Mouse (Mus musculus) Muller cell, postnatal 12 days (primary cell): ENCODE results near the gene Kank1.
A peak's percentile ranks its signal among the peaks of the same experiment; 100 is the strongest.

ENCODE experiments used
- DNase-seq: peaks from one replicate; pipeline ENCODE4 v3.0.0-alpha.2; 2015; ENCODE audit errors: inconsistent ontology term

Kank1 gene

DNA sequence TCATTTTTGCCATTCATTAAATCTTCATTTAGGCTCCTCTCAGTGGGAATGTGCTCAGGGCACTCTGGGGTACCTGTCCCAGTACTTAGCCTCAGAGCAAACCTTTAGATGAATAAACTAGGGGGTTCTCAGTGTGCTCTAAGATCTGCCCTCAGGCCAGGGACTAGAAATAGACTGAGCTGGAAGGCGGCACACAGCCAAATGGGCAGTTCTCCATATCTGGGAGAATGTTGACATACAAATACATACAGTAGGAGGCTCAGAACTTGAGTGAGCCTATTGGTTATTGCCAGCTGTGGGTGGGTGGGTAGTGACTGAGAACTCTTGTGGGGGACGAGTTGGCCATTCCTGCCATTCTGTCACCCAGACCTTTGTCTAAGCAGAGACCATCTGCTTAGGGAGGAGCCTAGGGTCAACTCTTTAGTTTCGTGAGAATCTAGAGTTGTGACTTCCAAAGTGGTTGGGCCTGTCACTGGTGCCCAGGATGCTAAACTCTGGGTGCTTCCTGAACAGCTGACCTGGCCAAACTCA is 14.9 kb downstream of the Kank1 start:
- DNase-seq = no peak

DNA sequence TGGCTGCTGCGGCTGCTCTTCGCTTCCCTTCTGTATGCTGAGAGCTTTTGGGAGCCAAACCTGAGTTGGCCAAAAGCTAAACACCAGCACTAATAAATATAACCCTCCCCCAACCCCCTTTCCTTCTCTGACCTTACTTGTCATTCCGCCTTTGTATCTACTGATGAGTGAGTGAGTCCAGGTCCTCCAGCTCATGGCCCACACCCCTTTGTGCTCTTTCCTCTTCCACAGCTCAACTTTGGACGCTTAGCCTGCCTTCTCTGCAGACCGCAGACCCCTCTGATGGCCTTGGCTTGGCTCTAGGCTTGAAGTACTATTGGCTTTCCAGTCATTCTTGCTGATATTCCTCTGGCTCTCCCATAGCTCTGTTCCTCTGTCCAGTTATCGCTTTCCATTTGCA is 16.4 kb downstream of the Kank1 start:
- no peak for DNase-seq

GRCm38 (mm10) chr19:25253628-25254027 is 16.9 kb downstream of the Kank1 start:
- no peak for DNase-seq

GRCm38 (mm10) chr19:25258321-25258720 is 21.5 kb downstream of the Kank1 start:
- DNase-seq = no peak

DNA sequence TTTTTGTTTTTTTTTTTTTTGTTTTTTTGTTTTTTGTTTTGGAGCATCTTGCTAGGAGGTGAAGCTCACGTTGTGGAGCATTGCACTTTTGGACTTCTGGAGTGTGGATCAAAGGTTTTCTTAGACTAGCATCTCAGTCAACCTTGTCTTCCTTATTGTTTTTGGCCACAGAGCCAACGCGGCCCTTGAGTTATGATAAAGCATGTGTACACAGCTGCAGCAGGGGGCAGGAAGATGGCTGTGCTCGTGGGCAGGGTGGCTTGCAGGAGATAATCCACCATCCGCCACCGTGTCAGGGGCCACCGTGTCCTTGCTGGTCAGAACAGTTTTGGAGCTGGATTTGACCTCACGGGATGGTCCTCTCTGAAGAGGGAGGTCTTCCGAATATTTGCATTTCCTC is 29.4 kb downstream of the Kank1 start:
- no peak for DNase-seq

DNA sequence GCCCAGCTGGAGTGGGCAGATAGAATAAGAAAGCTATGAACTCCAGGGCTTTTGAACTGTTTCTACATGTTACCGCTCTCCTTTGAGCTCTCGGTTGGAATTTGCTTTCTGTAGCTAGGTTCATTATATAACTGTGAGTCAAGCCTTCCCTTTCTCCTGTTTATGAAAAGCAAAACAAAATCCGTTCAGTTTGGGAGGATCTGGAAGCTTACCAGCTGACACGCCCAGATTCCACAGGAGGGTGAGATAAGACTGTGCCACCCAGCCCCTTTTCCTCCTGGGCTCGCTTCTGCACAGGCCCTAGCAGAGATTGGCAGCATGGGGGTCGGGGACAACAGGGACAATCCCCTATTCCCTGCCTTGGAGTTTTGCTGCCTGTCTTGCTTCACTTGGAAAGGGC is 30.5 kb downstream of the Kank1 start:
- peak; percentile 81 for DNase-seq

GRCm38 (mm10) chr19:25268532-25268931 is 31.8 kb downstream of the Kank1 start:
- peak; percentile 49 for DNase-seq

- DNase-seq = no peak
Observed at GRCm38 (mm10) chr19:25271591-25271990, 34.8 kb downstream of the Kank1 start.

GRCm38 (mm10) chr19:25273179-25273578 is 36.4 kb downstream of the Kank1 start:
- DNase-seq = peak; percentile 11

- DNase-seq = peak; percentile 13
Observed at GRCm38 (mm10) chr19:25276600-25277395, 40.0 kb downstream of the Kank1 start.

DNA sequence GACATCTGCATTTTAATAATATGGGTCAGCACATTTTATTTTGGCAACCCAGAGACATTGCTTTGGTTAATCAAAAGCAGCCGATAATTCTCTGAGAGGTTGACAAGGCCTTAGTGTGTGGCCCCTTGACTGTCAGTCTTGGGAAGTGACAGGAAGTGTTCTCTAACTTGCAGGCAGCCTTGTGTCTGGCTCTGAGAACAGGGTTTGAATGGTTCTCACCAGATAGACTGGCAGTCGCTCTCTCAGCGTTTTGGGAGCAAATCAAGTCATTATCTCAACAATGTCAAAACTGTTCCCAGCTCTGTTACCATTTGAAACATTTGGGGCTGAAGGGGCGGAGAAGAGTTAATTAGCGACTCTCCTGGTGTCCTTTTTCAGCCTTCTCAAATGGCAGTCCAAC is 41.0 kb downstream of the Kank1 start:
- DNase-seq = peak; percentile 82

GRCm38 (mm10) chr19:25279603-25280002 is 42.8 kb downstream of the Kank1 start:
- no peak for DNase-seq

DNA sequence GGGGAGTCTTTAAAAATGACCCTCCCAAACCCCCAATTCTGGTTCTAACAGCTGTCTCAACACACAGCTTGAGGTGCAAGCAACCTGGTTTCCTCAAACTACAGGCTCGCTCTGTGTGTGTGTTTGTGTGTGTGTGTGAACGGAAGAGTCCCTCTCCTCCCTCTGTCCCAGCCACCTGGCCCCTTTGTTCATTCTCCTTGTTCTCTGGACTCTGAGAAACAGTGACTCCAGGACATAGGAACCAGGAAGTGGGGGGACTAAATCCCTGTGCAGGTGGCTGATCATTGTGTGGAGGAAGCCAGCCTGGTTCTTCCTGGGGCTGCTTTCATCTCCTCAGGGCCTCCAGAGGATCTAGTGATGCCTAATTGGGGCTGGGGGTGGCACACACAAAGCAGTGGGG is 46.9 kb downstream of the Kank1 start:
- no peak for DNase-seq

DNA sequence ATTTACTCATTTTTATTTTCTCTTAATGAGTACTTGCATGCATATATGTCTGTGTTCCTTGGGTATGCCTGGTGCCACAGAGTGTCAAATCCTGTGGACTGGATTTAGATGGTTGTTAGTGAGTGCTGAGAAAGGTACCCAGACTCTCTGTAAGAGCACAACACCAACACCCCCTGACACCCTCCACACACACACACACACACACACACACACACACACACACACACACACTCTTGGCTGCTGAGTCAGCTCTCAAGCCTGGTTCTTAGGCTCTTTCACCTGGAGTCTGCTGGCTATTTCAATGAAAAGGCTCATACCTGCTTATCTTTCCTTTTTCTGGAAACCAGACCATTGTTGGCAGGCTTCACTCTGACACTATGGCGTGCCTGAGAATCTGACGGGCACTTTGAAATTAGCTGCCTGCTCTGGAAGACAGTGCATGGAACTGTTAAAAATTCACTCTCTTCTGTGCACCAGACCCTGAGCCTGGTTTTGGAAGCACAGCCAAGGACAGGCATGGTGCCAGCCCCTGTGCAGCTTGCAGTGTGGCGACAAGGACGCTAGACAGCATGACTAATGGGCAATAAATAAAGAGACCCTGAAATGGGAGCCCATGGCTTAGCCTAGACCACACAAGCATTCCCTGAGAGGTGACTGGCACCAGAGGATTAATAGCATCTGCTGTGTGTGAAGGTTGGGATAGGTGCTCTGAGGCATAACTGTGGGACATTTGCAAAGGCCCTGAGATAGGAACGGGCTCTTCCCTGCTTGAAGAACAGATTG is 49.2 kb downstream of the Kank1 start:
- peak; percentile 82 for DNase-seq

GRCm38 (mm10) chr19:25290991-25291520 is 54.3 kb downstream of the Kank1 start:
- DNase-seq = no peak

- DNase-seq = no peak
Observed at GRCm38 (mm10) chr19:25295207-25295606, 58.4 kb downstream of the Kank1 start.

DNA sequence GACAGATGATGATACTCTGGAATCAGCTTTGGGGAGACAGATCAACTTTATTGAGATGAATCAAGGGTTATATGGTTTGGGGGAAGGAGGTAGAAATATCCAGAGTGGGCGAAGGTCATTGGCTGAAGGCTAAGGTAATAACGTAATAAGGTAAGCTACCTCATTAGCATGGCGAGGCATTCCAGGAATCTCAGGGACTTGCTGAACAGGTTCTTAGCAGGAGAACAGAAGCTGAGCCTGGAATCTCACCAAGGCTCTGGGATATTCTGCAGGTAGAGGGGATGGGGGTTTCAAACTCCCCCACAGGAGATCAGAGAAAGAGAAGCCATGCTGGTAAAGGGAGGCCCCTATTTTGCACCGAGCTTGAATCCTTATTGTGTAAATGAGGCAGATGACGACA is 60.5 kb downstream of the Kank1 start:
- no peak for DNase-seq

GRCm38 (mm10) chr19:25299852-25300670 is 63.3 kb downstream of the Kank1 start:
- no peak for DNase-seq

DNA sequence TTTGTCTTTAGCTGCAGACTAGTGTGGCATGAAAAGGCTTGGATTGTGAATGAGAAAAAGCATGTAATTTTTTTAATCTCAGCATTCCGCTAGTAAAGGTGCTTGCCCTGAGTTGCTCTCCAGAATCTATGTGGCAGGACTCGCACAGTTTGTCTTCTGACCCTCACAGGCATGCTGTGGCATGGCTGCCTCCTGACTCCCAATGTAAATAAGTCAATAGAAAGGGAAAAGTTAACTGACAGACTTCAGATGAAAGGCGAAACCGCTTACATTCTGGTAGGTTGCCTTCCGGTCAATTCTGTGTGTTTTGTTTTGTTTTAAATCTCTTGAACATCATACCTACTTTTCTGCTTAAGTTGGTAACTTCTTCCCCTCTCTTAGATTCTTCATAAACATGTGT is 64.4 kb downstream of the Kank1 start:
- no peak for DNase-seq

DNA sequence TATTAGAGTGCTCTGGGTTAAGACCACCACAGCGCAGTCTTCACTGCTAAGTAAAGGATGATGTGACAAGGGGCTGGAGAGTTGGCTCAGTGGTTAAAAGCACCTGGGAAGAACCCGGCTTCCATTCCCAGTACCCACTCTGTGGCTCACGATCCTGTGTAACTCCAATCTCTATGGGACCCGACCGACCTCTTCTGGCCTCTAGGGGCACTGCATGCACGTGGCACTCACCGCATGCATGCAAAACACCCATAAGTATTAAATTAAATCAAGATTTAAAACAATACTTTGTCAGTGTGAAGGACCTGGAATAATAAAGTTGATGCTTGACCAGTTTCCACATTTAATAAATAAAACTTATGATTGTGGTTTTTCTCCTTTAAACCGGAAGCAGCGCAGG is 69.5 kb downstream of the Kank1 start:
- DNase-seq = no peak

DNA sequence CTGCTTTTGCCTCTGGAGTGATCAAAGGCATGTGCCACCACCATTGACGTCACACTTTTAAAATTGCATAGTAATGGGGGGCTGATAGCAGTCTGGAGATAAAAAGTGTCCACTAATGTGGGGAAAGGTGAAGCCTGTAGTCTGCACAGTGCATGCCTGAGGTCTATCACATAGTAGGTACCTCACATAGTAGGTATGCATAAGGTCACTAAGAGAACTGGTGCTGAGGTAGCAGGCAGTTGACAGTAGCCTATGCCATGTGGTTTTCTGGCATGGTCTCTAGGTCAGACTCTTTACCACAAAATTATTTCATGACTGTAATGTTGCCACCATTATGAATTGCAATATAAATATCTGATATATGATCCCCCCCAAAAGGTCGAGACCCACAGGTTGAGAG is 71.4 kb downstream of the Kank1 start:
- no peak for DNase-seq

- DNase-seq = no peak
Observed at GRCm38 (mm10) chr19:25308763-25309162, 72.0 kb downstream of the Kank1 start.
